Mouse (Mus musculus) spleen, postnatal 36 days (tissue): Measurements from ENCODE around the gene Apoc4.

Source experiments
- DNase-seq, 2 experiments: peaks; one replicate each; pipeline ENCODE4 v3.0.0; 2022; ENCODE audit warnings: low spot score in 2 of 2, mixed read lengths in 1 of 2

Apoc4 gene

GRCm38 (mm10) chr7:19628536-19629360, 52.5 kb downstream of the Apoc4 start:
- DNase-seq = peak; percentile 99

- DNase-seq = no peak
Measured at GRCm38 (mm10) chr7:19628192-19628535, 53.1 kb downstream of the Apoc4 start.
